Mouse (Mus musculus): ENCODE measurements around the gene Akt1. TPM values are rescaled to one million over a fixed set of nuclear protein-coding genes. Genes with fewer than 3 reads are reported as not detected.

Akt1 gene
- total and polyA plus RNA-seq, 3 experiments, result 121 to 461 (median 168) TPM

DNA sequence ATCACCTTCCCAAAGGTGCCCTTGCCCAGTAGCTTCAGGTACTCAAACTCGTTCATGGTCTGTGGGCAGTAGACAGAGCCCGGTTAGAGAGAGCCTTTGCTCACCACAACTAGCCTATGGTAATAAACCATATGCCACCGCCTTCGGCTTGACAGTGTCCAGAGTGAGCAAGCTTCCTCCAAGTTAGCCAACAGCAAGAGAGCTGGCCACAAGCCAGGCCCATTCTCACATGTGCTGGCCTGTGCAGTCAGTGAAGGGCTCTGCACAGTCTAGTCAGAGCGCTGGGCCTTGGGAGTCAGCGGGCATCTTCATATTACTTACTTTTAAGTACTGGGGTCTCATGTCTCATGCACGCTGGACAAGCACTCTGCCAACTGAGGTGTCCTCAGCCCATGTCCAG lies 16.1 kb downstream of the Akt1 start:
- DNase-seq (ENCODE audit: low spot score) (no peak), ATAC-seq (ENCODE audit: extremely low read depth, insufficient number of reproducible peaks, low FRiP score, poor library complexity, severe bottlenecking) (no peak)
- TF ChIP-seq POLR2AphosphoS5 (IDR thresholded peaks at IDR 0.05; ENCODE audit: insufficient replicate concordance, low read depth, low read length) (no peak), GATA2 (IDR thresholded peaks at IDR 0.05; ENCODE audit: borderline replicate concordance, low read depth, low read length) (no peak), TAL1 (conservative IDR thresholded peaks at IDR 0.05; ENCODE audit: low read depth, low read length) (no peak), CTCF (IDR thresholded peaks at IDR 0.05; ENCODE audit: low read depth, low read length) (no peak), GATA1 (IDR thresholded peaks at IDR 0.05; ENCODE audit: borderline replicate concordance, low read length) (no peak)
- peaks cover 100% of the 10 kb centered on the region for H3K36me3 ChIP-seq (replicated peaks)
- H3K4me3 ChIP-seq (ENCODE audit: low read depth, low read length), result no peak overlapping the region
- H3K27me3 ChIP-seq (ENCODE audit: insufficient read depth, low read length), result no peaks in the 10 kb centered on the region
- no peaks in the 10 kb centered on the region for H3K9me3 ChIP-seq (replicated peaks)
- H3K4me1 ChIP-seq (ENCODE audit: insufficient read depth, low read depth, low read length), result peaks cover 62% of the 10 kb centered on the region

DNA sequence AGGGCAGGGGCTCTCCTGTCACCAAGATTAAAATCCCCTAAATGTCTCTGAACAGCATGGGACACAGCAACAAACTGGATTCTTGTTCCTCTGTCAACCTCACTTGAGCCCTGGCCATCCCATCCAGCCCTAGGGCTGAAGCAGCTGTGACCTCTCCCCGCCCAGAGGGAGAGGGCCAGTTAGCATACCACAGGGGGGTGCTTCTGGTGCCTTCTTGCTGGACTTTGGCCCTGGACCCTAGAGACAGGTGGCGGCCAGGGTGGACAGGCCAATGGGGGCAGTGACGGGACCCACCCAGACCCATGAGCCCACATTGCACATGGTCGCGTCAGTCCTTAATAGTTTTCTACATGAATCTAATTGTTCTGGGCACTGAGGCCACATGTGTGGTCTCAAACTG lies 20.6 kb downstream of the Akt1 start:
- no peak for ATAC-seq (ENCODE audit: extremely low read depth, insufficient number of reproducible peaks, low FRiP score, poor library complexity, severe bottlenecking)
- Histone ChIP-seq H3K27me3 (ENCODE audit: insufficient read depth, low read length) (no peaks in the 10 kb centered on the region), H3K4me3 (ENCODE audit: low read depth, low read length) (no peak overlapping the region), H3K36me3 (replicated peaks) (peaks cover 100% of the 10 kb centered on the region), H3K4me1 (ENCODE audit: insufficient read depth, low read depth, low read length) (peaks cover 44% of the 10 kb centered on the region), H3K9me3 (replicated peaks) (no peaks in the 10 kb centered on the region)
- TF ChIP-seq TAL1 (conservative IDR thresholded peaks at IDR 0.05; ENCODE audit: low read depth, low read length) (no peak), GATA2 (IDR thresholded peaks at IDR 0.05; ENCODE audit: borderline replicate concordance, low read depth, low read length) (no peak), GATA1 (IDR thresholded peaks at IDR 0.05; ENCODE audit: borderline replicate concordance, low read length) (no peak), POLR2AphosphoS5 (IDR thresholded peaks at IDR 0.05; ENCODE audit: insufficient replicate concordance, low read depth, low read length) (no peak), CTCF (IDR thresholded peaks at IDR 0.05; ENCODE audit: low read depth, low read length) (no peak)
- DNase-seq (ENCODE audit: low spot score), result no peak

DNA sequence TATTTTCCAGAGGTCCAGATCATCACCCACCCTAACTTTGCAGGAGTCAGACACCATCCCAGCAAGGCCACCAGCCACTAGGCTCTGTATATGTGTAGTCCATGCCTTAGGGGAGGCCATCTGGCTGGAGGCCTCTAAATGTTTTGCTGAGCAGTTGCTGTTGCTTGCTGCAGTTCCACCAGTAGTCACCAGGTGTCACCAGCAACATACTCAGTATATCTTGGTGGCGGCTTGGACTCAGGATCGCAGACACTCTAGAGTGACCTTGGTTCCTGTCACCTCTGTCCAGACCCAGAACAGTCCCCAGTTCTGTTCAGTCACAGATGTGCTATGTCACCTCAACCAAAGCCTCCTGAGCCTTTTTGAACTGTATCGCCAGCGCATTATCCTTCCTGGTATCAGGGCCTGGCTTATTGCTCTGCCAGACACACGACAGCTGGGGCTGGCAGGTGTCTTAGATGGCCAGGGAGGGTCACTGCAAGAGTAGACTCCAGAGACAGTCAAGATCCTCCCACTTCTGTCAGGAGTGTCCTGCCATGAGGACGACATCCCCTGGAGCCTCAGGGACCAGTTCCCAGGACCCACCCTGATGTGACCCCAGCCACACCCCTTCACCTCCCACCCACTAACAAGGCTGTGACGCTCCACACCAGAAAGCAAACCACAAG lies 21.4 kb downstream of the Akt1 start:
- no peak overlapping the region for H3K4me3 ChIP-seq (ENCODE audit: low read depth, low read length)
- DNase-seq (ENCODE audit: low spot score), result peak; percentile 66
- H3K27me3 ChIP-seq (ENCODE audit: insufficient read depth, low read length), result no peaks in the 10 kb centered on the region
- peak; percentile 69 for ATAC-seq (ENCODE audit: extremely low read depth, insufficient number of reproducible peaks, low FRiP score, poor library complexity, severe bottlenecking)
- H3K36me3 ChIP-seq (replicated peaks), result peaks cover 100% of the 10 kb centered on the region
- TF ChIP-seq GATA1 (IDR thresholded peaks at IDR 0.05; ENCODE audit: borderline replicate concordance, low read length) (no peak), POLR2AphosphoS5 (IDR thresholded peaks at IDR 0.05; ENCODE audit: insufficient replicate concordance, low read depth, low read length) (no peak), CTCF (IDR thresholded peaks at IDR 0.05; ENCODE audit: low read depth, low read length) (peak; percentile 99), GATA2 (IDR thresholded peaks at IDR 0.05; ENCODE audit: borderline replicate concordance, low read depth, low read length) (no peak), TAL1 (conservative IDR thresholded peaks at IDR 0.05; ENCODE audit: low read depth, low read length) (no peak)
- H3K4me1 ChIP-seq (ENCODE audit: insufficient read depth, low read depth, low read length), result peaks cover 51% of the 10 kb centered on the region
- no peaks in the 10 kb centered on the region for H3K9me3 ChIP-seq (replicated peaks)

DNA sequence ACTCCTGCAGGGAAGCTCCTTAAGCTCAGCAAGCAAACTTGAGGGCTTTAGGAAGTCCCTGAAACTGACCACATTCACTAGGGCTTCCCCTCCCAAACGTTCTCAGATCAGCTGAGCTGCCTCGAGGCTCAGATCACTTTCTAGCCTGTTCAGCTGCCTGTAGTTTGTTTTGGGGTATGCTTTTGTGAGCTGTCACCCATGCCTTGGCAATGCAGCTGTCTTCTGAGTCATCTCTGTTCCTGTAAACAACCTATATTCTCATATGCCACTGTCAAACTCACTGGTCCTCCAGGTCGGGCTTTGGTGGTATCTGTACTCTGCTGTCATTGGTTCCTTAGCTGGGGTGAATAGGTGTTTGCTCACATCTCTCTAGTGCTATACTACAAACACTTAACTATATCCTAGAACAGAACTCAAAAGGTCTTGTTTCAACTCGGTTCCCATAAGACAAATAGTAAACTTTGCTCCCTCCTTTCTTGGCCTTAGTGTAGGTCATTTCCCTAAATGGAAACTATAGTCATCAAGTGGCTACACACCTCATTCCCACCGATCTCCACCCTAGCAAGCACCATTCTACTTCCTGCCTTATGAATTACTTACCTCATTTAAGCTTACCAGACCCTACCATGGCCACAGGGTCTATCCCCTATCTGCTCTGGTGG lies 22.8 kb downstream of the Akt1 start:
- H3K4me1 ChIP-seq (ENCODE audit: insufficient read depth, low read depth, low read length), result peaks cover 64% of the 10 kb centered on the region
- ATAC-seq (ENCODE audit: extremely low read depth, insufficient number of reproducible peaks, low FRiP score, poor library complexity, severe bottlenecking) (no peak), DNase-seq (ENCODE audit: low spot score) (no peak)
- TF ChIP-seq CTCF (IDR thresholded peaks at IDR 0.05; ENCODE audit: low read depth, low read length), result no peak; the same call in 1 of the 2 replicates
- no peak for TF ChIP-seq TAL1 (conservative IDR thresholded peaks at IDR 0.05; ENCODE audit: low read depth, low read length)
- TF ChIP-seq GATA2 (IDR thresholded peaks at IDR 0.05; ENCODE audit: borderline replicate concordance, low read depth, low read length), result no peak
- TF ChIP-seq GATA1 (IDR thresholded peaks at IDR 0.05; ENCODE audit: borderline replicate concordance, low read length), result no peak
- no peak for TF ChIP-seq POLR2AphosphoS5 (IDR thresholded peaks at IDR 0.05; ENCODE audit: insufficient replicate concordance, low read depth, low read length)
- H3K4me3 ChIP-seq (ENCODE audit: low read depth, low read length), result no peak overlapping the region
- H3K36me3 ChIP-seq (replicated peaks), result peaks cover 100% of the 10 kb centered on the region
- H3K9me3 ChIP-seq (replicated peaks), result no peaks in the 10 kb centered on the region
- no peaks in the 10 kb centered on the region for H3K27me3 ChIP-seq (ENCODE audit: insufficient read depth, low read length)

DNA sequence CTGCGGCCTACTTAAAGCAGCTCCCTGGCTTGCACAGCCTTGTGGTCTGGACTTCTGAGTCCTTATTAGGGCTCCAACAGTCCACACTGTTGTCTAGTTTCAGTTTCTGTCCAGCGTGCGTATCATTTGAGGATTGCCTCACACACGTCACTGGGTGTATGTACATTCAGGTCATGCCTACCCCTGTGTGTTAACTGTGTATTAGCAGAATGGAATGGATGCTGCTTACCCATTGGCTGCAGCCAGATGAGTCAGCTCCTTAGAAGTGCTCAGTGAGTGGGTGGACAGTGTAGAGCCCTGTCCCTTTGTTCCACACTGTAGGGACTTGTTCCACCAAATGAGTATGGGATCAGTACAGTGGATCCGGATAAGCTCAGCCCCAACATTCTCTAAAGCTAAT lies 26.6 kb downstream of the Akt1 start:
- DNase-seq (ENCODE audit: low spot score) (no peak), ATAC-seq (ENCODE audit: extremely low read depth, insufficient number of reproducible peaks, low FRiP score, poor library complexity, severe bottlenecking) (no peak)
- Histone ChIP-seq H3K4me3 (ENCODE audit: low read depth, low read length) (no peak overlapping the region), H3K9me3 (replicated peaks) (no peaks in the 10 kb centered on the region), H3K4me1 (ENCODE audit: insufficient read depth, low read depth, low read length) (peaks cover 55% of the 10 kb centered on the region), H3K27me3 (ENCODE audit: insufficient read depth, low read length) (no peaks in the 10 kb centered on the region), H3K36me3 (replicated peaks) (peaks cover 71% of the 10 kb centered on the region)
- TF ChIP-seq TAL1 (conservative IDR thresholded peaks at IDR 0.05; ENCODE audit: low read depth, low read length) (no peak), GATA2 (IDR thresholded peaks at IDR 0.05; ENCODE audit: borderline replicate concordance, low read depth, low read length) (no peak), POLR2AphosphoS5 (IDR thresholded peaks at IDR 0.05; ENCODE audit: insufficient replicate concordance, low read depth, low read length) (no peak), CTCF (IDR thresholded peaks at IDR 0.05; ENCODE audit: low read depth, low read length) (no peak), GATA1 (IDR thresholded peaks at IDR 0.05; ENCODE audit: borderline replicate concordance, low read length) (no peak)

DNA sequence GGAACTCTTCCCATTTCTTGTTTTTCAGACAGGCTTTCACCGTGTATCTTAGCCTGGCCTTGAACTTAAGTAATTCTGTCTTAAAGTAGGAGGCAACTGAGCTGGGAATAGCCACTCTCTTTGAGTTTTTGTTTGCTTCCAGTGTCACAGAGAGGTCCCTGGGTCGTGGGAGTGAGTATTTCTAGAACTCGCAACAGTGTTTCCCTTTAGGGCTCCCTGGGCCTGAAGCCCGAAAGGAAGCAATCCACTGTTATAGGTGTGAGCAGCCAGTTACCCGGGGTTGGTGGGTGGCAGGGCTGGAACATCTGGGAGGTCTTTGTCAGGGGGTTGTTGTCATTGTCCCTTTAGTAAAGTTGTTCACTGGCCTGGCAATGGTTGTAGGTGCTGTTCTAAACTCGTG lies 28.5 kb downstream of the Akt1 start:
- TF ChIP-seq GATA1 (IDR thresholded peaks at IDR 0.05; ENCODE audit: borderline replicate concordance, low read length) (no peak), CTCF (IDR thresholded peaks at IDR 0.05; ENCODE audit: low read depth, low read length) (no peak), GATA2 (IDR thresholded peaks at IDR 0.05; ENCODE audit: borderline replicate concordance, low read depth, low read length) (no peak), TAL1 (conservative IDR thresholded peaks at IDR 0.05; ENCODE audit: low read depth, low read length) (no peak), POLR2AphosphoS5 (IDR thresholded peaks at IDR 0.05; ENCODE audit: insufficient replicate concordance, low read depth, low read length) (no peak)
- no peak for DNase-seq (ENCODE audit: low spot score)
- Histone ChIP-seq H3K4me1 (ENCODE audit: insufficient read depth, low read depth, low read length) (peaks cover 54% of the 10 kb centered on the region), H3K9me3 (replicated peaks) (no peaks in the 10 kb centered on the region), H3K27me3 (ENCODE audit: insufficient read depth, low read length) (no peaks in the 10 kb centered on the region), H3K36me3 (replicated peaks) (peaks cover 51% of the 10 kb centered on the region), H3K4me3 (ENCODE audit: low read depth, low read length) (peak overlapping the region; percentile 77; the same call in 1 of the 2 replicates)
- no peak for ATAC-seq (ENCODE audit: extremely low read depth, insufficient number of reproducible peaks, low FRiP score, poor library complexity, severe bottlenecking)

All from G1E (cell line).